Mouse (Mus musculus): Measurements from ENCODE around the gene Ccdc88c.

DNA sequence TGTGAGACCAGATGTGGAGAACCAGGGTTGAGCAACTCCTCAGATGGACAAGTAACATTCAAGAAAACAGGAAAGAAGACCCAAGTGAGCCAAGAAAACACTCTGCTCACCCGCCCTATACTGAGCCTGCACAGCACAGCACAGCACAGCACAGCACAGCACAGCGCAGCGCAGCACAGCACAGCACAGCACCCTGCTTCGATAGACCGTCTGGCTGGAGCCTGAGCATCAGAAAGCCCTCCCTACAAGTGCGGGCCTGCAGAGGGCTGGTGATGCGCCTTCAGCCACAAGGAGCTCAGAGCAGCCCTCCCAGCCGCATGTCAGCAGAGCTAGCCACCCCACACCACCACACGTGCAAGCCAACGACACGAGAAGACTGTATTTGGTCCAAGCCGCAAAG is 61.5 kb downstream of the Ccdc88c start:
- TF ChIP-seq EP300 (optimal IDR thresholded peaks at IDR 0.05), result no peak
- TF ChIP-seq CTCF (IDR thresholded peaks at IDR 0.05; ENCODE audit: low read depth), result no peak

Measured in stomach, postnatal 0 days (tissue).